Mouse (Mus musculus): Measurements from ENCODE around the gene Prcc.

DNA sequence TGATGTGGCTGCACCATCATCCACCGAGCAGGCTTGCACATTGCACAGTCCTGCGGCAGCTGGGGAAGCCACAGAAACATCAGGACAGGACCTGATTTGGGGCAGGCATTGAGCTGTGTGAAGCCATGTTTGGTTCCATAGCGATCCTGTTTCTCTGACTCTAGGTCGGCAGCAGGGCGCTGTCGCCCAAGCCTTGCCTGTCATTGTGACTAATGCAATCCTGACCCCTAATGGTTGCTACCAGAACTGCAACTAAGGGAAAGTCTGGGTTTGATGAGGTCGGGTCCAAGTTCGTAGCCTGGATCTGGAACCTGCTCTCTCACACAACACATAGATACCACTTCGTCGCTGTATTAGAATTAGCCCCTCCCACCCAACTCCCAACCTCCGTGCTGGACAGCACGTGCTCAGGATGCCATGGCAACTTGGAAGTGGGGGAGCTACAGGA is 68.7 kb downstream of the Prcc start:
- TF ChIP-seq CTCF (IDR thresholded peaks at IDR 0.05; ENCODE audit: low read depth) (peak; percentile 96), EP300 (optimal IDR thresholded peaks at IDR 0.05) (no peak)
